Mouse (Mus musculus): ENCODE data around the gene Cfap43.

DNA sequence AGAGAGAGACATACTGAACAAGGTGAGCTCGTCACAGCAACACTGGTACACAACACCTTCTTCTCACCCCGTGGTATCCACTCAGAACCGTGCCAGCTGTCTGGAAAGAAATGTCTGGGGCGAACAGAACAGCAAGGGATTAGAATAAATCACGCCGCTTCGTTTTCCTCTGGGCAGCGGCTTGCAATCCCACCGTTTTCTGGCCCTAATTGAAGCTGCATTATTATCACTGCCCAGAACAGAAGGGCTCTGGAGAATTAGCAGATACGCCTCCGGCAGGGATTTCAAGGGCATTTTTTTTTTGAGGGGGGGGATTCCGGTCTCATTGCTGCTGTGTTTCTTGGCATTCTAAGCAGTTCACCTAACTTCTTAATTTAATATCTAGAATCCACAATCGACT lies 39.1 kb upstream of the Cfap43 start:
- TF ChIP-seq CTCF (conservative IDR thresholded peaks at IDR 0.05; ENCODE audit: insufficient read depth, insufficient read length, low read depth, low read length) (no peak), POLR2A (IDR thresholded peaks at IDR 0.05; ENCODE audit: low read depth, low read length) (no peak)

Data from kidney, adult 2 months (tissue).